Mouse (Mus musculus) CH12.LX (cell line): ENCODE results near the gene Pde6b.

ENCODE experiments used
- BHLHE40 ChIP-seq: IDR thresholded peaks from 2 replicates; pipeline ENCODE4 v1.6.1; 2011; ENCODE audit warnings: mild to moderate bottlenecking, low read depth, low read length, improper control_type of control experiment
- CTCF ChIP-seq, 2 experiments: IDR thresholded peaks in 1 of 2; conservative IDR thresholded peaks in 1 of 2; 2 replicates each; pipeline ENCODE4 v1.5.1; 2011 to 2012; ENCODE audit warnings: low read depth in 2 of 2, low read length in 2 of 2, improper control_type of control experiment in 1 of 2, inconsistent platforms in 1 of 2, mild to moderate bottlenecking in 1 of 2, moderate library complexity in 1 of 2

- TF ChIP-seq CTCF (conservative IDR thresholded peaks at IDR 0.05 in 1 of 2, IDR thresholded peaks at IDR 0.05 in 1 of 2; ENCODE audit: low read depth in 2 of 2, low read length in 2 of 2) (no peak), BHLHE40 (no peak)
Measured at GRCm38 (mm10) chr5:108389744-108390143, 1.6 kb downstream of the Pde6b start.
